Mouse (Mus musculus): ENCODE measurements around the gene Bex6. TPM values are rescaled to one million over a fixed set of nuclear protein-coding genes. Genes with fewer than 3 reads are reported as not detected.

Gene Bex6
- not detected in 2 replicates for polyA plus RNA-seq (2016; fragmentation: Nextera tagmentation; extraction: Ambion mirVana)

DNA sequence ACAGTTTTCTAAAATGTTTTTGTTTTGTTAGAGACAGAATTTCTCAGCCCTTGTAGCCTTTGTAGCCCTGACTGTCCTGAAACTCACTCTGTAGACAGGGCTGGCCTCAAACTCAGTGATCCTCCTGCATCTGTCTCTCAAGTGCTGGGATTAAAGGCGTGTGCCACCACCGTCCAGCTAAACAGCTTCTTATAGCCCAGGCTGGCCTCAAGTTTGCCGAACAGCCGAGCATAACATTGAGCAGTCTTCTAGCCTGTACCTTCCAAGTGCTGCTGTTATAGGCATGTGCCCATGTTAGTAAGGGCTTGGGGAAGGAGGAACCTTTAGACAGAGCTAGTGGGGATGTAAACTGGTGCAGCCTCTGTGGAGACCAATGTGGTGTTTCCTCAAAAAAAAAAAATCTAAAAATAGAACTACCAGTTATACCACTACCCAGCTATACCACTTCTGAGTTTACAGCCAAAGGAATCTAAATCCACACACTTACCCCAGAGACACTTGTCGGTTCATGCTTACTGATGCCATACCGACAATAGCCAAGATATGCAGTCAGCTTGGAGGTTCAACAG is at the start of gene Bex6:
Gene Bex6 (plus strand): TSS at position 491 of the 569 bp plus-strand sequence.
- DNase-seq (ENCODE audit: low spot score): no peak
- H3K4me1 ChIP-seq (replicated peaks): peaks cover 10% of the 10 kb centered on the region
- WGBS: 84% methylated on average over 6 of the region's 6 CpGs
- H3K4me3 ChIP-seq: no peak within 1 kb of the TSS
- H3K36me3 ChIP-seq: no peaks in the 10 kb centered on the region
- H3K27ac ChIP-seq: no peak within 1 kb of the TSS
- H3K9me3 ChIP-seq: no peaks in the 10 kb centered on the region
- H3K27me3 ChIP-seq (ENCODE audit: insufficient read depth, poor library complexity, severe bottlenecking): no peaks in the 10 kb centered on the region

DNA sequence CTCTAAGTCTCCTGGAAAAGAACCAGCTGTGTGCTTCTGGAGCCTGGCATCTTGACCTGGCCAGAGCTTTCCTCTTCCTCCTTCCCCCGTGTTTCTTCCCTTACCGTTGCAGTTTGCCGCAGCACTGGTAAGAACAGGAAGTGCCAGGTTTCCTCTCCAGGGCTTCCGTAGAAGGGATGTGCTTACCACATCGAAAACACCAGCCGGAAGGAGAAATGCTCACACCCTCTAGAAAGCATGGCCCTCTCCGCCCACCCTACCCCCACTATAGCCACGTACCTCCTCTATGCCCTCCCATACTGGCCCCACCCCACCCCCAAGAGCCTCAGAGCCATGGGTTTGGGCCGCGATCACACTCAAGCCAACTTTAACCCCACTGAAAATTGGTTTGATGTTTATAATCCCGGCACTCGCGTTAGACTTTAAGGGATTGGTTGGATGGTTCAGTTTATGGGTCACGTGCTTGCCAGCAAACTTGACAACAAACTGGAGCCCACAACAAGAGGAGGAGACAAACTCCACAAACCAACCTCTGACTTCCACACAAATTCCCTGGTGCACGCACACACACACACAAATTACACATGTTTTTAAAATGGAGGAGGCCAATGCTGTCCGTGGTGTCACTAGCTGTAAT is 49.3 kb upstream of the Bex6 start:
- Histone ChIP-seq H3K27me3 (ENCODE audit: insufficient read depth, poor library complexity, severe bottlenecking) (no peaks in the 10 kb centered on the region), H3K4me1 (replicated peaks) (no peaks in the 10 kb centered on the region), H3K9me3 (no peaks in the 10 kb centered on the region), H3K27ac (no peak overlapping the region), H3K36me3 (no peaks in the 10 kb centered on the region), H3K4me3 (no peak overlapping the region)
- 75% methylated on average over 16 of the region's 16 CpGs for WGBS
- no peak for DNase-seq (ENCODE audit: low spot score)

DNA sequence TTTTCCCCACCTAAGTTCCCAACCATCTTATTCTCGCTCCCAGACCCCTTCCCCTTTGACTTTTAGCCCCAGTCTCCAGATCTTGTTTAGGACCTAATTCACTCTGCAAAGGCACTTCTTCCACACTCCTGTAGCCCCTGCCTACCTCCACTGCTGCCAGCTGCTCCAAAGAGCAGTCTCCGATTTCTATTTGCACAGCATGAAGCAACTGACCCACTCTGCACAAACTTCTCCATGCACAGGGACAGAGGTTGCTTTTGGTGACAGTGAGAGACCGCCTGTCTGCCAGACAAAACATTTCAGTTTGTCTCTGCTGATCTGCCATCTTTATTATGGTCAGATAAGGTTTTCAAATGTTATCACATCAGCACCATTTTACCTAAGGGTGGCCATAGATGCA is 46.5 kb upstream of the Bex6 start:
- Histone ChIP-seq H3K36me3 (no peaks in the 10 kb centered on the region), H3K9me3 (no peaks in the 10 kb centered on the region), H3K4me1 (replicated peaks) (no peaks in the 10 kb centered on the region), H3K27ac (no peak overlapping the region), H3K4me3 (no peak overlapping the region), H3K27me3 (ENCODE audit: insufficient read depth, poor library complexity, severe bottlenecking) (no peaks in the 10 kb centered on the region)
- DNase-seq (ENCODE audit: low spot score): no peak
- WGBS: 77% methylated on average over 3 of the region's 3 CpGs

GRCm38 (mm10) chr16:32135842-32136357 is 43.7 kb upstream of the Bex6 start:
- Histone ChIP-seq H3K9me3 (no peaks in the 10 kb centered on the region), H3K27me3 (ENCODE audit: insufficient read depth, poor library complexity, severe bottlenecking) (no peaks in the 10 kb centered on the region), H3K36me3 (no peaks in the 10 kb centered on the region), H3K27ac (no peak overlapping the region), H3K4me1 (replicated peaks) (no peaks in the 10 kb centered on the region), H3K4me3 (no peak overlapping the region)
- 78% methylated on average over 7 of the region's 7 CpGs for WGBS
- DNase-seq (ENCODE audit: low spot score): no peak

GRCm38 (mm10) chr16:32138954-32139353 is 40.7 kb upstream of the Bex6 start:
- H3K27ac ChIP-seq: no peak overlapping the region
- H3K9me3 ChIP-seq: peaks cover 10% of the 10 kb centered on the region; the same call in 1 of the 2 replicates
- H3K36me3 ChIP-seq: peaks cover 13% of the 10 kb centered on the region
- WGBS: 90% methylated on average over 1 of the region's 1 CpGs
- H3K4me1 ChIP-seq (replicated peaks): no peaks in the 10 kb centered on the region
- no peaks in the 10 kb centered on the region for H3K27me3 ChIP-seq (ENCODE audit: insufficient read depth, poor library complexity, severe bottlenecking)
- no peak for DNase-seq (ENCODE audit: low spot score)
- no peak overlapping the region for H3K4me3 ChIP-seq

DNA sequence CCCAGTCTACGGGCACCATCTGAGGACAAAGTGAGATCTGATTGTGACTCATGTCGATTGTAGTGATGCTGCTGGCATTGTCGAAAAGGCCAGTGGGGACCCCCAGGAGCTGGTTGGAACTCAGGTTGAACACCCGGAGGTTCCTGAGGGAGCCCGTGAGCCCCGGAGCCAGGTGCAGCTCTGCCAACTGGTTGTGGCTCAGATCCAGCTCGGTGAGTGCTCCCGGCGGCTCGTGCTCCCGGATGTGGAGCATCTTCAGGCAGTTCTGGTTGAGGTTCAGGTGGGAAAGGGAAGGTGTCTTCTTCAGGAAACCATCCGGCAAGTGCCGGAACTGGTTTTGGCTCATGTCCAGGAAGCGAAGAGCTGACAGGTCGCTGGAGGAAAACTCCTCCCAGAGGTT is 35.9 kb upstream of the Bex6 start:
- no peak for DNase-seq (ENCODE audit: low spot score)
- no peak overlapping the region for H3K4me3 ChIP-seq
- H3K36me3 ChIP-seq: peaks cover 21% of the 10 kb centered on the region
- H3K27ac ChIP-seq: no peak overlapping the region
- H3K9me3 ChIP-seq: peaks cover 14% of the 10 kb centered on the region; the same call in 1 of the 2 replicates
- WGBS: 94% methylated on average over 15 of the region's 15 CpGs
- H3K4me1 ChIP-seq (replicated peaks): no peaks in the 10 kb centered on the region
- H3K27me3 ChIP-seq (ENCODE audit: insufficient read depth, poor library complexity, severe bottlenecking): no peaks in the 10 kb centered on the region

GRCm38 (mm10) chr16:32144592-32144991 is 35.0 kb upstream of the Bex6 start:
- no peaks in the 10 kb centered on the region for H3K4me1 ChIP-seq (replicated peaks)
- peaks cover 21% of the 10 kb centered on the region for H3K36me3 ChIP-seq
- no peaks in the 10 kb centered on the region for H3K27me3 ChIP-seq (ENCODE audit: insufficient read depth, poor library complexity, severe bottlenecking)
- peaks cover 14% of the 10 kb centered on the region; the same call in 1 of the 2 replicates for H3K9me3 ChIP-seq
- WGBS: 93% methylated on average over 17 of the region's 17 CpGs
- H3K4me3 ChIP-seq: no peak overlapping the region
- DNase-seq (ENCODE audit: low spot score): no peak
- no peak overlapping the region for H3K27ac ChIP-seq

GRCm38 (mm10) chr16:32147589-32148207 is 31.9 kb upstream of the Bex6 start:
- Histone ChIP-seq H3K9me3 (peaks cover 14% of the 10 kb centered on the region; the same call in 1 of the 2 replicates), H3K4me3 (0 out of 2 replicates have a peak overlapping the region, but pooled peaks have one; percentile 26), H3K4me1 (replicated peaks) (no peaks in the 10 kb centered on the region), H3K27me3 (ENCODE audit: insufficient read depth, poor library complexity, severe bottlenecking) (no peaks in the 10 kb centered on the region), H3K36me3 (peaks cover 21% of the 10 kb centered on the region), H3K27ac (no peak overlapping the region)
- peak; percentile 29 for DNase-seq (ENCODE audit: low spot score)
- 57% methylated on average over 12 of the region's 13 CpGs for WGBS

GRCm38 (mm10) chr16:32153976-32154375 is 25.6 kb upstream of the Bex6 start:
- no peaks in the 10 kb centered on the region for H3K9me3 ChIP-seq
- H3K36me3 ChIP-seq: no peaks in the 10 kb centered on the region
- WGBS: 70% methylated on average over 1 of the region's 1 CpGs
- H3K27ac ChIP-seq: no peak overlapping the region
- H3K4me1 ChIP-seq (replicated peaks): no peaks in the 10 kb centered on the region
- H3K27me3 ChIP-seq (ENCODE audit: insufficient read depth, poor library complexity, severe bottlenecking): no peaks in the 10 kb centered on the region
- no peak overlapping the region for H3K4me3 ChIP-seq
- no peak for DNase-seq (ENCODE audit: low spot score)

- Histone ChIP-seq H3K4me1 (replicated peaks) (no peaks in the 10 kb centered on the region), H3K27ac (no peak overlapping the region), H3K36me3 (no peaks in the 10 kb centered on the region), H3K4me3 (no peak overlapping the region), H3K9me3 (no peaks in the 10 kb centered on the region), H3K27me3 (ENCODE audit: insufficient read depth, poor library complexity, severe bottlenecking) (no peaks in the 10 kb centered on the region)
- DNase-seq (ENCODE audit: low spot score): no peak
- 84% methylated on average over 13 of the region's 13 CpGs for WGBS
Measured at GRCm38 (mm10) chr16:32154437-32154836, 25.2 kb upstream of the Bex6 start.

DNA sequence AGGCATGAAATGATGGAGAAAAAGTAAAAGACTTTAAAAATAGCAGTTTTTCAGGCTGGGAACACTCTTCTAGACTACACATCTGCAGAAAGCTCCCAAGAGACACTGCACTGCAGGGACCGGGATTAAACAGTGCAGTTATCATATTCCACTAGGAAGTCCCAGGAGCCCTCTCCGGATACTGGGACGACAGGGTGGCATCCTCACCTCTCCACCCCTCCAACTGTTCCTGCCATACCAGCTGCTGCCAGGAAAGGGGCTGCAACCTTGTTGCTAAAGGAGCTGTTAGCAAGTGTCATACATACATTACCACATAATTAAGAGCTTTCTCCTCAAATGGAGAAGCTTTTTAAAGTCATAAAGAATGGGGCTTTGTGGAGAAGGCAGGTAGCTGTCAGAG is 22.9 kb upstream of the Bex6 start:
- H3K27ac ChIP-seq: no peak overlapping the region
- no peaks in the 10 kb centered on the region for H3K4me1 ChIP-seq (replicated peaks)
- DNase-seq (ENCODE audit: low spot score): no peak
- 55% methylated on average over 3 of the region's 3 CpGs for WGBS
- no peaks in the 10 kb centered on the region for H3K27me3 ChIP-seq (ENCODE audit: insufficient read depth, poor library complexity, severe bottlenecking)
- no peaks in the 10 kb centered on the region for H3K36me3 ChIP-seq
- no peak overlapping the region for H3K4me3 ChIP-seq
- no peaks in the 10 kb centered on the region for H3K9me3 ChIP-seq

- H3K36me3 ChIP-seq: no peaks in the 10 kb centered on the region
- H3K4me3 ChIP-seq: no peak overlapping the region
- no peaks in the 10 kb centered on the region for H3K9me3 ChIP-seq
- no peak overlapping the region for H3K27ac ChIP-seq
- H3K27me3 ChIP-seq (ENCODE audit: insufficient read depth, poor library complexity, severe bottlenecking): no peaks in the 10 kb centered on the region
- no peak for DNase-seq (ENCODE audit: low spot score)
- WGBS: 87% methylated on average over 2 of the region's 2 CpGs
- H3K4me1 ChIP-seq (replicated peaks): no peaks in the 10 kb centered on the region
Measured at GRCm38 (mm10) chr16:32157369-32157768, 22.3 kb upstream of the Bex6 start.

DNA sequence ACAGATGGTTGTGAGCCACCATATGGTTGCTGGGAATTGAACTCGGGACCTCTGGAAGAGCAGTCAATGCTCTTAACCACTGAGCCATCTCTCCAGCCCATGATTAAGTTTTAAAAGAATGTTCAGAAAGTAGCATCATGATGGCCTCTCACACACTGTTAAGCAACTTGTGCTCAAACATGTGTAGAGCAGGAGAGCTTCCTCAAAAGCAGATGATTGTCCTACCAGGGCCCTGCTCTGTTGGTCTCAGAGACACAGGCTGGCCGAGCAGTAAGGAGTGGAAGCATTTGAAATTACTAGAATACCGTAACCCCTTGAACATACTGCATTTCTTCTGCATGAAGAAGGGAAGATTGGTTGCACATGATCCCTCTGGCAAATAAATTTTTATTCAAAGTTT is 20.7 kb upstream of the Bex6 start:
- DNase-seq (ENCODE audit: low spot score): no peak
- Histone ChIP-seq H3K27me3 (ENCODE audit: insufficient read depth, poor library complexity, severe bottlenecking) (peaks cover 8% of the 10 kb centered on the region; the same call in 1 of the 2 replicates), H3K9me3 (no peaks in the 10 kb centered on the region), H3K4me1 (replicated peaks) (0 out of 2 replicates have a peak, but pooled peaks cover 5% of the 10 kb centered on the region), H3K36me3 (no peaks in the 10 kb centered on the region), H3K27ac (no peak overlapping the region), H3K4me3 (no peak overlapping the region)
- WGBS: 90% methylated on average over 3 of the region's 3 CpGs
